Mouse (Mus musculus): ENCODE measurements at regions not wholly inside any gene's neighbourhood (a gene's known extent, or its start where the extent isn't known, plus 50 kb on each side); places are given as distances from the start of the nearest gene placed in this dataset.

DNA sequence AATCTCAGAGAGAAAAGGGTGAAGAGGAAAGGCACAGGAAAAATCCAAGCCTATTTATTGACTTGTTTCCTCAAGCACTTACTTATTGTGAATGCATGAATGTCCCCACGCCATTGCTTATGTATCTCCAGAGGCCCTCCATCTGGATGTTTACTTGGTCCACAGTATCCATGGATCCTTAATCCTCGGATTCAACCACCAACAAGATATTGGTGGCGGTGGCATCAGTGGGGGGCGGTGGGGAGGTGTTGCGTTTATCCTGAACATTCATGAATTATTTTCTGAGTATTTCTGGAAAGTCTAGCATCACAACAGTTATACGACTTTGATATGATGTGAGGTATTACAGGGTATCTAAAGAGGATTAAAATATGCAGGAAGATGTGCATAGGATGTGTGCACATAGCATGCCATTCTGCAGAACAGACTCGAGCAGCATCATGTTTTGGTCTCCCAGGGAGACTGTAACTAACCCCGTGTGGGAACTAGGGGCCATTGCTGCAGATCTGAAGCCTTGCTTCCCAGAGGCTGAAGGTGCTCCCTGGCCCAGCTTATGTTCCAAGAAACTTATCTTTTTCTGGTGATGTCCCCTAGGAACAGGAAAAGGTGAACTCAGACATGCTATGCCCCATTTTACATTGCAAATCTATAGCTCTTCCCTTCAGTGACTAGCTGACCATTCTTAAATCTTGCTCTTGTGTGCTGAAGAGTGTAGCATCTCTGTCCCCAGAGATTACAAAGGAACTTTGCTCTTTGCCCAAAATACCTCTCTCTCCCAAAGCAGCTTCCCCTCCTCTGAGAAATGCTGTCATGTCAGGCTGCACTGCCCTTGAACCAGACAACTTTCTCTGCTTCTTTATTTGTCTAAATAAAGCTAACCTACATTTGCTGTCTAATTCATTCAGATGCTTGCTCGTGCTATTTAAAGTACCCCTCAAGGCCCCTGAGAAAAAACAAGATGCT lies 75.0 kb upstream of the Mkln1 start:
- H3K27me3 ChIP-seq (replicated peaks; ENCODE audit: control insufficient read depth, insufficient read depth, low read length) = no peaks in the 10 kb centered on the region
- H3K36me3 ChIP-seq (ENCODE audit: control insufficient read depth, insufficient read depth, low read length) = no peaks in the 10 kb centered on the region
- 68% methylated on average over 9 of the region's 9 CpGs for WGBS
- H3K4me2 ChIP-seq (ENCODE audit: low read length) = no peak overlapping the region
- DNase-seq (ENCODE audit: low spot score) = no peak
- no peak overlapping the region for H3K9ac ChIP-seq (ENCODE audit: low read length)
- no peaks in the 10 kb centered on the region for H3K9me3 ChIP-seq (ENCODE audit: control insufficient read depth, low read length)
- H3K4me3 ChIP-seq (ENCODE audit: low read depth, low read length) = no peak overlapping the region
- ATAC-seq (replicated peaks; ENCODE audit: low FRiP score, low TSS enrichment, low read depth) = no peak
- H3K27ac ChIP-seq (ENCODE audit: low read depth) = no peak overlapping the region
- H3K4me1 ChIP-seq (replicated peaks; ENCODE audit: control insufficient read depth, insufficient read depth, low read length) = peaks cover under 1% of the 10 kb centered on the region

DNA sequence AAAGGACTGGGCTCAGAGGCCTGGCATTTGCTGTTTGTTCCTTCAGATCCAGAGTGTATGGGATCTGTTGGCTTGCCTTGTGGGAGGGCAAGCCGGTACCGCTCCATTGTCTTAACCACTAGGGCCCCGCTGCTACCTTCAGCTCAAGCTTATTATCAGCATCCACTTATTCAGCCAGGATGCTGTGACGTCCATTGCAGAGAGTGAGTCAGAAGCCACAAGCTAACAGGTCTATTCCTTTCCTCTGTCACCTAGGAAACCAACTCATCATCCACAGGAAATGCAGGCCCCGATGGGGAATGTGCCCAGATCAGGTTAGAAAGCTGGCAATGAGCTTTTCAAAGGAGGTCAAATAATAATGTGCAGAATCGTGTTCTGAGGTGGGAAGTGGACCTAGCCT lies 73.8 kb upstream of the Mkln1 start:
- ATAC-seq (replicated peaks; ENCODE audit: low FRiP score, low TSS enrichment, low read depth) (no peak), DNase-seq (ENCODE audit: low spot score) (no peak)
- H3K4me1 ChIP-seq (replicated peaks; ENCODE audit: control insufficient read depth, insufficient read depth, low read length) = no peaks in the 10 kb centered on the region; the same call in 1 of the 2 replicates
- no peak overlapping the region for H3K4me3 ChIP-seq (ENCODE audit: low read depth, low read length)
- H3K9ac ChIP-seq (ENCODE audit: low read length) = no peak overlapping the region
- no peaks in the 10 kb centered on the region for H3K36me3 ChIP-seq (ENCODE audit: control insufficient read depth, insufficient read depth, low read length)
- no peak overlapping the region for H3K4me2 ChIP-seq (ENCODE audit: low read length)
- H3K27ac ChIP-seq (ENCODE audit: low read depth) = no peak overlapping the region
- H3K27me3 ChIP-seq (replicated peaks; ENCODE audit: control insufficient read depth, insufficient read depth, low read length) = no peaks in the 10 kb centered on the region
- WGBS = 63% methylated on average over 6 of the region's 6 CpGs
- H3K9me3 ChIP-seq (ENCODE audit: control insufficient read depth, low read length) = no peaks in the 10 kb centered on the region

DNA sequence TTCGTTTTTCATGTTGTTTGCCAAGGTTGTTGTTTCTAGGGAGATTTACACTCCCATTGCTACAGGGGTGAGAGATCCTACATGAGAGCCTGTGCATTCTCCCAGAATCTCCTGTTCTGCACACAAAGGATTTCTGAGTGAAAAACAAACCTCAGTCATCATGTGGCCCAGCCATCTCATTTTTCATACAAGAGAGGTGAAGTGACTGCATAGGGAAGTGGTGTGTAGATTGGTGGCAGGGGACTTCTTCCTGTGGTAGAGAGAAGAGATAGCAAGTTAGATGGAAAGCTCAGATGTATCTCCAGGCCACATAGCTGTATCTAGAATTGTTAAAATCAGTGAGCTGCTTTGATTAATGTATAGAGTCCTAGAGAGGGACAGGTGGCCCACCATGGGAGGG lies 72.9 kb upstream of the Mkln1 start:
- no peak for DNase-seq (ENCODE audit: low spot score)
- WGBS = 62% methylated on average over 1 of the region's 1 CpGs

DNA sequence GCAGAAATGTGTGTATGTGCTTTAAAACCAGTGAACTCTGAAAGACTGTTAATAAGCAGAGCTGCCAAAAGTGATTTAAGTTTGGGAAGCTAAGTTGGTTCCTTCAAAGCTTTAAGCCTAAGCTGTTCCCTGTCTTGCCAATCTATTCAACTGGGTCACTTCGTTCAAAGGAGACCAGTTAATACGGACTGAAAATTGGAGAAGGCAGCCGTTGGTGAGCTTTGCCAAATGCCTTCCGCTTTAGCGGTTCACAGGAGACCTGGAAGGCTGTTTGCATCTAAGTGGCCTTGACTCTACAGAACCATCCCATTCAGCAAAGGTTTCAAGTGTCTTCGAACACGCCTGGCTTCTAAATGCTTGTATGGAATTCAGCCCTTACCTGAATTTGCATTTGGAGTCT lies 68.2 kb upstream of the Mkln1 start:
- Histone ChIP-seq H3K27ac (ENCODE audit: low read depth) (no peak overlapping the region), H3K4me3 (ENCODE audit: low read depth, low read length) (no peak overlapping the region), H3K4me2 (ENCODE audit: low read length) (no peak overlapping the region), H3K27me3 (replicated peaks; ENCODE audit: control insufficient read depth, insufficient read depth, low read length) (no peaks in the 10 kb centered on the region), H3K9ac (ENCODE audit: low read length) (no peak overlapping the region), H3K36me3 (ENCODE audit: control insufficient read depth, insufficient read depth, low read length) (no peaks in the 10 kb centered on the region), H3K4me1 (replicated peaks; ENCODE audit: control insufficient read depth, insufficient read depth, low read length) (no peaks in the 10 kb centered on the region), H3K9me3 (ENCODE audit: control insufficient read depth, low read length) (no peaks in the 10 kb centered on the region)
- no peak for ATAC-seq (replicated peaks; ENCODE audit: low FRiP score, low TSS enrichment, low read depth)
- 91% methylated on average over 7 of the region's 7 CpGs for WGBS
- no peak for DNase-seq (ENCODE audit: low spot score)

More for the DNA sequence above, 72.9 kb upstream of the Mkln1 start:
- Histone ChIP-seq H3K36me3 (ENCODE audit: control insufficient read depth, insufficient read depth, low read length) (no peaks in the 10 kb centered on the region), H3K9me3 (ENCODE audit: control insufficient read depth, low read length) (no peaks in the 10 kb centered on the region), H3K27me3 (replicated peaks; ENCODE audit: control insufficient read depth, insufficient read depth, low read length) (no peaks in the 10 kb centered on the region), H3K27ac (ENCODE audit: low read depth) (no peak overlapping the region), H3K9ac (ENCODE audit: low read length) (no peak overlapping the region), H3K4me3 (ENCODE audit: low read depth, low read length) (no peak overlapping the region), H3K4me1 (replicated peaks; ENCODE audit: control insufficient read depth, insufficient read depth, low read length) (no peaks in the 10 kb centered on the region; the same call in 1 of the 2 replicates), H3K4me2 (ENCODE audit: low read length) (no peak overlapping the region)
- ATAC-seq (replicated peaks; ENCODE audit: low FRiP score, low TSS enrichment, low read depth) = no peak

DNA sequence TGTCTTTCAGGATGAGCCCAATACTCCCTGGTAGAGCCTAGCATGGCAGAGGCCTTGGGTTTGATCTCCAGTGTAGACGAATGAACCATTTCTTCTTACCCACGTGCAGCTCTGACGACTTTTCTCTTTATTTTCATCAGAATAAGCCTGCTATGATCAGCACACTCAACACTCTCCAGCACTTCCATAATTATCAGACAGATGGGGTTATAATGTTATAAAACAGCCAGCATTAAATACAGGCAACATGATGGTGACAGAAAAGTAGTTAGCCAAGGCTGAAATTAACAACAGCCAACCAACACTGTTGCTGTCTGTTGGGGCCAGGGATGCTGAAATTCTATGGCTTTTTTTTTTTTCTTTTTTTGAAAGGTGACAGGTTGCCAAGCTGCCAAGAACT lies 67.7 kb upstream of the Mkln1 start:
- WGBS = 82% methylated on average over 3 of the region's 3 CpGs
- Histone ChIP-seq H3K4me1 (replicated peaks; ENCODE audit: control insufficient read depth, insufficient read depth, low read length) (no peaks in the 10 kb centered on the region), H3K4me3 (ENCODE audit: low read depth, low read length) (no peak overlapping the region), H3K4me2 (ENCODE audit: low read length) (no peak overlapping the region), H3K9ac (ENCODE audit: low read length) (no peak overlapping the region), H3K9me3 (ENCODE audit: control insufficient read depth, low read length) (no peaks in the 10 kb centered on the region), H3K27me3 (replicated peaks; ENCODE audit: control insufficient read depth, insufficient read depth, low read length) (no peaks in the 10 kb centered on the region), H3K27ac (ENCODE audit: low read depth) (no peak overlapping the region), H3K36me3 (ENCODE audit: control insufficient read depth, insufficient read depth, low read length) (no peaks in the 10 kb centered on the region)
- ATAC-seq (replicated peaks; ENCODE audit: low FRiP score, low TSS enrichment, low read depth) (no peak), DNase-seq (ENCODE audit: low spot score) (no peak)

DNA sequence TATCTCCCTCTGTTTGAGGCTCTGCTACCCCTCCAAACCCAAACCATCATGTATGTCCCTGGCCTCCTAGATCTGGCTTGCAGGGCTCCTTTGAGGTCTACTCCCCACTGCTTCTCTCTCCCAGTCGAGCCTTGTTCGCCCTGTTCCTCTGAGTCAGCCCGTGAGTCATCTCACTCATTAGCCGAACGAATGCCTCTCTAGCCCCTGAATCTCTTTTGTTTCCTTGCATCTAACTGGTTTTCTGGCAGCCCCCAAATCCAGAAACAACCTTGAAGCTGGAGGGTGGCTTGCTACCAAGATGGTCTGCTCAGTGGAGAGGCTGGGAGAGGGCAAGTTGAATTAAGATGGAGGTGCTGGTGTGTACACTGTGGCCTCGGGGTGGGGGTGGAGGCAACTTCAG lies 66.3 kb upstream of the Mkln1 start:
- Histone ChIP-seq H3K9me3 (ENCODE audit: control insufficient read depth, low read length) (no peaks in the 10 kb centered on the region), H3K36me3 (ENCODE audit: control insufficient read depth, insufficient read depth, low read length) (no peaks in the 10 kb centered on the region), H3K9ac (ENCODE audit: low read length) (no peak overlapping the region), H3K4me1 (replicated peaks; ENCODE audit: control insufficient read depth, insufficient read depth, low read length) (no peaks in the 10 kb centered on the region), H3K4me2 (ENCODE audit: low read length) (no peak overlapping the region), H3K4me3 (ENCODE audit: low read depth, low read length) (no peak overlapping the region), H3K27ac (ENCODE audit: low read depth) (no peak overlapping the region), H3K27me3 (replicated peaks; ENCODE audit: control insufficient read depth, insufficient read depth, low read length) (no peaks in the 10 kb centered on the region)
- ATAC-seq (replicated peaks; ENCODE audit: low FRiP score, low TSS enrichment, low read depth) = no peak
- 74% methylated on average over 6 of the region's 6 CpGs for WGBS
- DNase-seq (ENCODE audit: low spot score) = no peak

DNA sequence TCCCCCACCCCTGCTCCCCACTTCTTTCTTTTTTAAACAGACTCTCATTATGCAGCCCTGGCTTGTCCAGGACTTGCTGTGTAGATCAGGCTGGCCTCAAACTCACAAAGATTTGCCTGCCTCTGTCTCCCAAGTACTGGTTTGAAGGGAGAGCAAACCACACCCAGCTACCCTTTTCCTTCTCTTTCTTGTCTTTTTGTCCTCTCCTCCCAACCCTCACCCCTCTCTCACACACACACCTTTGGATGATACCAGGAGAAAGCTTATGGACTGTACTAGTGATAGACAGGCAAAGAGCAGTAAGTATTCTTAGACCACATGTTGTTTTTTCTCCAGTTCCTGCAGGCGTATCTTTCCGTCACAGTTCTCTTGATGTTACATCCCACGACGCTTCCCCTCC lies 65.8 kb upstream of the Mkln1 start:
- H3K4me3 ChIP-seq (ENCODE audit: low read depth, low read length) = no peak overlapping the region
- DNase-seq (ENCODE audit: low spot score) (no peak), ATAC-seq (replicated peaks; ENCODE audit: low FRiP score, low TSS enrichment, low read depth) (no peak)
- no peak overlapping the region for H3K27ac ChIP-seq (ENCODE audit: low read depth)
- no peaks in the 10 kb centered on the region for H3K9me3 ChIP-seq (ENCODE audit: control insufficient read depth, low read length)
- H3K9ac ChIP-seq (ENCODE audit: low read length) = no peak overlapping the region
- H3K36me3 ChIP-seq (ENCODE audit: control insufficient read depth, insufficient read depth, low read length) = no peaks in the 10 kb centered on the region
- no peaks in the 10 kb centered on the region for H3K4me1 ChIP-seq (replicated peaks; ENCODE audit: control insufficient read depth, insufficient read depth, low read length)
- 80% methylated on average over 4 of the region's 4 CpGs for WGBS
- no peaks in the 10 kb centered on the region for H3K27me3 ChIP-seq (replicated peaks; ENCODE audit: control insufficient read depth, insufficient read depth, low read length)
- H3K4me2 ChIP-seq (ENCODE audit: low read length) = no peak overlapping the region

DNA sequence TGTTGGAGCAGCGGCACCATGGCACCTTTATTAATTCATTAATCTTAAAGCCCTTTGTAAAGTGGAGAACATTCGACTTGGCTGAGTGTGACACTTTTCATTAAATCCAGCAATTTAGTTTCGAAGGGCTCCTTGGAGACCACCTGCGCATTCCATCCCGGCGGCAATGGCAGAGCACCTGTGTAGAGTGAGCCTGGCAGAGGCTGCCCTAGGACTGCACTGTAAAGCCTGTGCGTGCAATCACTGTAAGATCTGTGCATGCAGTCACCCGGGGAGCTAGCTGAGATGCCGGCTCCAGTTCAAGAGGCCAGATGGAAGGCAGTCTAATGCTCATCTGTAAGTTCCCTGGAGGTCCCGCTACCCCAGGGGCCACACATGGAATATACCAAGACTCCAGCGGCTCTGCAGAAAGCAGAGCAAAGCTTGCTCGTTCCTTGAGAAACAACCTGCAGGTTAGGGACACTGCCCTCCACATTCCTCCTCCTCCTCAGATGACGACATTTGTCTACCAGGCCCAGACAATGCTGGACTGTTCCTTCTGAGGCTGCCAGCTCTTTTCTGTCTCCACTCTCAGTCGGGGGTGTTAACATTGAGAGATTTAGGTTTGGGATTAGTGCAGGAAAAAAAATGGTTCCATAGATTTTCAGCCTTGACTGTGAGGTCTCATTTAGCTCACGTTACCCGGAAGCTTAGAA lies 65.2 kb upstream of the Mkln1 start:
- no peak overlapping the region for H3K9ac ChIP-seq (ENCODE audit: low read length)
- no peaks in the 10 kb centered on the region for H3K9me3 ChIP-seq (ENCODE audit: control insufficient read depth, low read length)
- DNase-seq (ENCODE audit: low spot score) = no peak
- no peak overlapping the region for H3K27ac ChIP-seq (ENCODE audit: low read depth)
- 78% methylated on average over 16 of the region's 16 CpGs for WGBS
- no peak for ATAC-seq (replicated peaks; ENCODE audit: low FRiP score, low TSS enrichment, low read depth)
- H3K4me3 ChIP-seq (ENCODE audit: low read depth, low read length) = no peak overlapping the region
- H3K4me1 ChIP-seq (replicated peaks; ENCODE audit: control insufficient read depth, insufficient read depth, low read length) = no peaks in the 10 kb centered on the region
- H3K27me3 ChIP-seq (replicated peaks; ENCODE audit: control insufficient read depth, insufficient read depth, low read length) = no peaks in the 10 kb centered on the region
- H3K4me2 ChIP-seq (ENCODE audit: low read length) = no peak overlapping the region
- no peaks in the 10 kb centered on the region for H3K36me3 ChIP-seq (ENCODE audit: control insufficient read depth, insufficient read depth, low read length)

Measured in intestine, embryonic 14.5 days (tissue).